Mouse (Mus musculus): Measurements from ENCODE around the gene Sf3a1.
A peak's percentile ranks its signal among the peaks of the same experiment; 100 is the strongest.

Sf3a1 gene

DNA sequence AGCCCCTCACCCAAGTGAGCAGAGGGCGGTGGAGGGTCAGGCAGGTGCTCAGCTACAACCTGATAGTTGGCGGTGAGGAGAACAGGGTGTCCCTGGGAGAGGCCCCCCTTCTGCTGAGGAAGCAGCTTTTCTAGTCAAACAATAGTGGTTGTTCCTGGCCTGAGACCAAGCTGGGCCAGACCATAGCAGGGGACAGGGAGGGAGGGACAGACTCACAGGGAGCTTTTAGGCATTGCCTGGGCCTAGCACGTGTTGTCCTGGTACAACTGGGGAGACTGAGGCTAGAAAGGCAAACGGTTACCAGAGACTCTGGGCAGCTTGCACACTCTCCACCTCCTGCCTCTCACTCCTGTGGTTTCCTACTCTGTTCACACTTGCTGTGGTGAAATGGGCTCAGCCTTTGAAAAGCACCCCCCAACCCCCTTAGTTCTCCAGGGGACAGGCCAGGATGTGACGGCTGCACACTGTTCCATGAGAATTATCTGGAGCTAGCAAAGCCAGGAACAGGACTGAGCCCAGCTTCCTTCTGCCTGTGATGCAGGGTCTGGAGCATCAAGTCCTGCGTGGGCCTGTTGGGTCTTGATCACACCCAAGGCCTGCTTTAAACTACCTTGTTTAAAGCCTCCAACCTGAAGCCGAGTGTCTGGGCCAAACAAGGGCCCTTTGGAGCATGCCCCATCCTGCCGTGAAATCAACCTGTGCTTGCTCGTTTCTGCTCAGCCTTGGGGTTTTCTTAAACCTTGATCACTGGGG lies 56.3 kb downstream of the Sf3a1 start:
- no peak for DNase-seq (ENCODE audit: low spot score)

DNA sequence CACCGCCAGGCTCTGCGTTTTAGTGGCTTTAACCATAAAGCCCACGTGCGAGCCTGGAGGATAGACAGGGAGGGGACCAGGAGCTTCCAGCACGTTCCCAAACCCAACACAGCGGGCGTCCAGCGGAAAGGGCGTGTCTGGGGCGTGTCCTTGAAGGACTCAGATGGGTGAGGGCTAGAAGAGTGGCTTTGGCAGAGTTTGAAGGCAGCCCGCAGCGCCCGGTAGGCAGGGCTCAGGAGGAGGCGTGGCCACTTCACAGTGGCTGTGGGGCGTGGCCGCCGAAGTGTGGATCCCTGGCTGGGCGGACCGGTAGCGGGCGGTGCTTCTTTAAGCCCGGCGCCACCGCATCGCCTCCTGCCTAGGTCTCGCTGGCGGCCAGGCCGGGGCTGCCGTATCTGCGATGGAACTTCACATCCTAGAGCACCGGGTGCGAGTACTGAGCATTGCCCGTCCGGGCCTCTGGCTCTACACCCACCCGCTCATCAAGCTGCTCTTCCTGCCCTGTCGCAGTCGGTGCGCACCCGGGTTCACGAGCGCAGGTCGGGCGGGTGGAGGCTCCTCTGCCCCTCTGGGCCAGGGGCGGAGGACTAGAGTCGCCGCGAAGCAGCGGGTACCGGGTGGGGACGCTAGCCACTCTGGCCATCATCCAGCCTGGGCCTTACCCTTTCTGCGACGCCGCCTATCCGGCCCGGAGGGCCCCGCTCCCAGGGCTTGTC lies 57.9 kb downstream of the Sf3a1 start, which contains the start of gene Castor1:
Castor1 (plus strand) TSS at position 312 of the 716 bp plus-strand sequence.
- peak; percentile 72 for DNase-seq (ENCODE audit: low spot score)

DNA sequence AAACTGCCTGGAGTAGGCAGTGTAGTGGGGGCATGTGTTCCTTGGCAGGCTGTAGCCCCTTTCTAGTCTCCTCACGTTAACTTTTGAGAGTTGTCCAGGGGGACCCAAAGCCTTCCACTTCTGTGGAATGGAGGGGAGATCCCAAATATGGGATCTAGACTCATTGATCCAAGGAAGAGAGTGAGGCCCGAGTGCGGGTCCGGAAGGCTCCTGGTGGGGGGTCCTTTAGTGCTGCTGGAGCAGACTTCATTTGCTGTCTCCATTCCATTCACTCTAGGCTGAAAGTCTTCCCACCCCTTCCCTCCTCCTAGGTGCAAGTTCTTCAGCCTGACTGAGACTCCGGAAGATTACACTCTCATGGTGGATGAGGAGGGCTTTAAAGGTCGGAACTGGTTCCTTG lies 58.5 kb downstream of the Sf3a1 start:
- no peak for DNase-seq (ENCODE audit: low spot score)

DNA sequence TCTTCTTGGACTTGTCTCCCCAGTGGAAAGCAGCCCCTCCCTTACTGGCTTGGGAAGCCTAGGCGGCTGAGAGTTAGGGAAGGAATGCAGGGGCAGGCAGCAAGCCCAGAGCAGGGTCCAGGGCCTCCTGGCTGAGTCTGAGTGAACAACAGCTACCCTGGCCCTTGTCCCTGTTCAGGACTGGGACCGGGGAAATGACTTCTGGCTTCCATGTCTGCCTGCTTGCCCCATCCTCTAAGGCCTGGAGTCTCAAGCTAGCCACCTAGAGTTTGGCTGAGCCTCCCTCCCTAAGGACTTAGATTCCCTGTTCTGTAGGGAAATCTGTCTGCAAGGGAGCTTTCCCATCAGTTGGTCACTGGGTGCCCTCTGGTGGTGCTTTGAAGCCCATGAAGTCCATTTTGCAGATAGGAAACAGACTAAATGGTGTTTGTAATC lies 59.2 kb downstream of the Sf3a1 start:
- no peak for DNase-seq (ENCODE audit: low spot score)

DNA sequence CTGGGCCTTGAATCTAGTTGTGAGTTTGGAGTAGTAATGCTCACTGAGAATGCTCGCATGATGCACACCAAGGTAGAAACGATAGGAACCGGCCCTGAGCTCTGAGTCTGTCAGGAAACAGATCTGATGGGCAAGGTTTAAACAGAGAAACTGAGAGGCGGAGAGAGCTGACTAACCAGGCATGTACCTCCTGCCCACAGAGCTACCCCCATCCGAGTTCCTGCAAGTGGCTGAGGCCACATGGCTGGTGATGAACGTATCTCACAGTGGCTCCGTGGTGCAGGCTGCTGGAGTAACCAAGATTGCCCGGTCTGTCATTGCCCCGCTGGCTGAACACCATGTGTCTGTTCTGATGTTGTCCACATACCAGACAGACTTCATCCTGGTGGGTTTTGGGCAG lies 59.8 kb downstream of the Sf3a1 start:
- no peak for DNase-seq (ENCODE audit: low spot score)

DNA sequence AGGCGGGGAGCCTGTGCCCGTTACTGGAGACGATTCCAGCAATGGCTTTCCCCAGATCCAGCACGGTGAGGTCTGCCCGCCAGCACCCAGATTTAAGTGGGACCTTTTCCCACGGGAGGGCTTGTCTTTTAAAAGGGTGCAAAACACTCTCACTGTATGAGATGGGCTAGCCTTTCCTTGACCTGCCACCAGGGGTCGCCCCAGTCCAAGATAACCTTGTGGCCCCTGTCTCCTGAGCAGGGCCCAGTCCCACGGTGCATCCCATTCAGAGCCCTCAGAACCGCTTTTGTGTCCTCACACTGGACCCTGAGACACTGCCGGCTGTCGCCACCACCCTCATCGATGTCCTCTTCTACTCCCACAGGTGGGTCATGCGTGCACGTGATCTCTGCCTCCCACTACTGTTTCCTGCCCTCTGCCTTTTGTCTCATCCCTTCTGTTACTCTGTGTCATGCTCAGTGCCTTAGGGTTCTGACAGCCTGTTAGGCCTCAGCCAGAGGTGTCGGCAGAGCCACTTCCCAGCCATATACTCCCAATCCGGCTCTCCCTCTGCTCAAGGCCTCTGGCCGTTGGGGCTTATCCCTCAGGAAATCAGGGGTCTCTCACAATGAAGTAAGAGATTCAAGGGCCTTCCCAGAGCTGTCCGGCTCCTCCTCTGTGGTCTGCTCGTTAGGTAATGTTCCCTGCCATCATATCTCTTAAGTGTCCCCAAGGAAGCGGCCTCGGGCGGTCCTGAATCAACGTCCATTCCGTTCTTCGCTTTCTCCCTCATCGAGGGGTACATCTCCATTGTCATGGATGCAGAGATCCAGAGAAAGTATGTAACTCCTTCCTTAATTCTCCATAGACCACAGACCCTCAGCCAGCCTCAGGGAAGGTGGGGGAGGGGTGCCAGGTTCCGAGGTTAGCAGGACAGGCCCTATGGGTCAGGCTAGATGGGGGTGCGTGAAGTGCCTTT lies 60.6 kb downstream of the Sf3a1 start:
- DNase-seq (ENCODE audit: low spot score) = no peak

DNA sequence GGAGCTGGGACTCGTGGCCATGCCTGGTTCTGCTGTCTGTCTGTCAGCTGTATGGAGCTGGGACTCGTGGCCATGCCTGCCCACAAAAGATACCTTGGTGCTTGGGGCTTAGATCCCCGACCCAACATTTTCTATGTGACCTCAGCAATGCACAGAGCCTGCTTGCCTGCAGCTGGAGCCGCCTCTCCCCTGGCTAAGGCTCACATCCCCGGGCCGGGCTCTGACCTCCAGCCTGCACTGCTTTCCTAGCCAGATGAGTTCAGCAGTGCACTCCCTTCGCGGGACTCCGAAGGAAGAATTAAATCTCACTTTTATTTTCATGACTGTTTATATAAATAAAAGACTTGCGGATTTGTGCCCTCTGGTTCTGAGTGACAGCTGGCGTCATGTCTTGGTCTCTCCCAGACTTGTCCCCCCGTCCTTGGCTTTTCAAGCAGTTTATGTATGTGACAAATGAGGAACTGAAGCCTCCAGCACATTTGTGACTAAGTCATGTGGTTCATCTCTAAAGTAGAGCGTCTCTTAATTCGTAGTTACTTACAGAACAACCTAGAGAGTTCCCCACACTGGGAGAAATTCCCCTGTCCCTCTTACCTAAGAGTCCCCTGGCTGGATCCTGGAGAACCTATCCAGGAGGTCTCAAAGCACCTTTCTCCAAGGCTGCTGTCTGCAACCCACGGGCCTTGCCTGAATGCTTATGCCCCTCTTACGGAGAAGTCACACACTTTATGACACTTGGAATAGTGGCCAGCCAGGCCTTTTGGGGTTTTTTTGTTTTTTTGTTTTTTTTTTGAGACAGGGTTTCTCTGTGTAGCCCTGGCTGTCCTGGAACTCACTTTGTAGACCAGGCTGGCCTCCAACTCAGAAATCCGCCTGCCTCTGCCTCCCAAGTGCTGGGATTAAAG lies 62.1 kb downstream of the Sf3a1 start:
- no peak for DNase-seq (ENCODE audit: low spot score)

DNA sequence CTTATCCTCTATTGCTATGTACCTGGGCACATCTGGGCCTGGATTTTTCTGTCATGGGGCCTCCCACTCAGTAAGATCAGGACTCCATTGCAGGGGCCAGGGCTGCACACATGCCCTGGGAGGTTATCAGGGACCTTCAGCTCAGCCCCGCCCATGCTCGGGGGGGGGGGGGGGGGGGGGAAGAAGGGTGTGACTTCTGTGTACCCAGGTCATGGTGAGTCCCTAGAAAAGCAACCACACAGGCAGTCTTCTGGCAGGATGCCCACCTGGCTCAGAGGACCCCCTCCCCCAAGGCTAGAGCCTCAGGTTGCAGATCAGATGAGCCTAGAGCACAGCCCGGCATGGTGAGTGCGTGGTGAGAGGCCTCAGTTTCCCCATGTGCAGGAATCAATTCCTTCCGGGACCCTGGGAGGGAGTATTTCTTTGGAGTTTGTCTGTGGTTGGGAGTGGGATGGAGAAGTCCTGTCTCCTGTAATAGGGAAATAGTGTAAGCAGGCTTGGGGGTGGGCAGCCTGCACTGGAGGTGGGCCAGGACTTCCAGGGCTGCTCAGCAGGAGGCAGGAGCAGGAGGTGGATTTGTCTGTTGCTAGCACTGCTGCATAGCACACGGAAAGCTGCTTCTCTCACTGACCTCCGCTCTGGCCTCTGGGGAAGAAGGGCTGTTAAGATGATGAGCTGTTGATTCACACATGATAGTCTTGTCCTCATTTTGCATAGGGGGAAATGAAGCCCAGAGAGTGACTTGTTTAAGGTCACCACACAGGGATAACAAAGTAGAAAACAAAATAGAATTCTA lies 63.4 kb downstream of the Sf3a1 start:
- DNase-seq (ENCODE audit: low spot score) = no peak

DNA sequence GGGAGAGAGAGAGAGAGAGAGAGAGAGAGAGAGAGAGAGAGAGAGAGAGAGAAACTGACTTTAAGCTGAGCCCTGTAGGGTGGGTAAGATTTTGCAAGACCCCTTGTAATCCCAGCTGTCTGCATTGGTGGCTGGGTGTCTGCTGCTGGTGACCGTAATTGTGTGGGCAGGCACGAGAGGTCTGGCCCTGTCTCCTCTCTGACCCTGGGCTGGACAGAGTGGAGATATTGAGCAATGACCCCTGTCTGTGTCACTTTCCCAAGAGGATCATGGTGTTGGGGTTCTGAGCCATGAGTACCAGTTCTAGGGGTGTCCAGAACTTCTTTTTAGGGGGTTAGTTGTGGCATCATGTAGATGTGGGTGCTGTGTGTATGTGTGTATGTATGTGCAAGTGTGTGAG lies 64.1 kb downstream of the Sf3a1 start:
- no peak for DNase-seq (ENCODE audit: low spot score)

DNA sequence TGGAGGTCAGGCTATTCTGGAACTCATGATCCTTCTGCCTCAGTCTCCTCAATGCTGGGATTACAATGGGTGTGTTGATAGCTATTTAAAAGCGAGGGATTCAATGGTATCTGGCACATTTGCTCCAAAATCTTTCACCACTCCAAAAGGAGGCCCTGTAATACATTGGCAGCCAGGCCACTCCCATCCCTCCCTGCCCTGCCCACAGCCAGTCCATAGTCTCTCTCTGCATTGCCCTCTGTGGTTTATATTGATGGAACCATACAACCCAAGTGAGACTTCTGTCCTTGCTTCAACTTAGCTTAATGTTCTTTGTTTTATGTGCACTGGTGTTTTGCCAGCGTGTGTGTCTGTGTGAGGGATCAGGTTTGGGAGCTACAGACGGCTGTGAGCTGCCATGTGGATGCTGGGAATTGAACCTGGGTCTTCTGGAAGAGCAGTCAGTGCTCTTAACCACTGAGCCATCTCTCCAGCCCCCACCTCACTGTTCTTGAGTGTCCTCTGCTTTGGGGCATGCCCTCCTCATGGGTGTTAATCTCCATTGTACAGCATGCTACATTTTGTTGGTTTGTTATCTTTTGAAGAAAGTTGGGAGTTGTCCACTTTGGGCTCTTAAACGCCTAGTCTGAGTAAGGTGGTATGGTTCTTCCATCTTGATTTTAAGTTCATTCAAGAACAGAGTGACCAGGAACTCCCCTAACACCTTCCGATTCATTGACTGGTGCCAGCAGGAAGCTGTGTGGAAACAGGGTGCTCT lies 66.6 kb downstream of the Sf3a1 start:
- DNase-seq (ENCODE audit: low spot score) = no peak

DNA sequence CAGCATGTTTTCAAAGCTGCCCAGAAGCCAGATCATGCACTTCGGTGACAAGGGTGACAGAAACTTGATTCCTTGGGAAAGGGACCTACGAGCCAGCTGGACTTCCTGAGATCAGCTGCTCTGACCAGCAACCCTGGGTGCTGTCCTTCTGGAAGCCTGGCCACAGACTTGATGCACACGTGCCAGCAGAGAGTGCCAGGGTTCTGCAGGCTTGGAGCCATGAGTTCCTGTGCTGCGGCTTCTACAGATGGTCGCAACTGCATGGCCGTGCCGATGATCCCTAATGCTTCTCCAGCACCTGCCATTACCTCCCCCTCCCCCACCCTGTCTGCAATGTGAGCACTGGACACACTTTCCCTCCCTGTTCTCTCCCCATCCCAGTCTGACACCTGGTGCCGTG lies 68.3 kb downstream of the Sf3a1 start:
- no peak for DNase-seq (ENCODE audit: low spot score)

DNA sequence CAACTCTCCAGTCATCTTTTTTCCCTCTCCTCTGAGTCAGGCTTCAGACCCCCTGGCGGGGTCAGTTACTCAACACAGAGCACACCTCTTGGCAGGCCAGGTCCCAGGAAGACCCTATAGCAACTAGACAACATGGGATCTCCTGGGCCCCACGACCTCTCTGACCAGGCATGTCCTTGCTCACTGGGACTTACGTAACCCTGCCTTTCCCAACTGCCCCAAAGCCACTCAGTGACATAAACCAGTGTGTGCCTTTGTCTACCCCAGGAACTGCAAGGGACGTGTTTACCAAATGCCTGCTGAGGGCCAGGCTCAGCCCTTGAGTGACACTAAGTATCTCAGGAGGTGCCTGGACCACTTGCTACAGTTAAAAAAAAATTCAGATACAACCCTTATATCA lies 69.7 kb downstream of the Sf3a1 start:
- DNase-seq (ENCODE audit: low spot score) = no peak

DNA sequence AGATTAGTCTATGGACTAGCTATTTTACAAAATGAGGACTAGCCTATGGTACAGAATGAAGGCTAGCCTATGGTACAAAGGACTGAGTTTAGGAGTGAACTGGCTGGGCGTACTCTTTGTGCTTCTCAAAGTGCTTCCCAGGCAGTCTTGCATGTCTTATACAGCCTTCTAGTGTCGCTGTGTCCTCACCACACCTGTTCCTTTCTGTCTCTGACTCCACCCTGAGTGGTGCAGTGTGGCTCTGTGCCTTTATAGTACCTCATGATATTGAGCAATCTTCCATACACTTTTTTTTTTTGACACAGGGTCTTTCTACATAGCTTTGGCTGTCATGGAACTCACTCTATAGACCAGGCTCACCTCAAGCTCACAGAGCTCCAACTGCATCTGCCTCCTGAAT lies 71.3 kb downstream of the Sf3a1 start:
- no peak for DNase-seq (ENCODE audit: low spot score)

Data from ovary, postnatal 10 days (tissue).